Mouse (Mus musculus) neural tube, embryonic 12.5 days (tissue): Measurements from ENCODE around the gene Celf1. TPM values are rescaled to one million over a fixed set of nuclear protein-coding genes. Genes with fewer than 3 reads are reported as not detected.
A peak's percentile ranks its signal among the peaks of the same experiment; 100 is the strongest.
"Not testable (repeated sequence)": the region's sequence is repeated elsewhere in the genome, so short reads cannot be mapped to it uniquely, and the experiment has no call there.

ENCODE experiments used
- ATAC-seq: fragments of 200-750 bp; cut with Nextera tagmentation; 2 replicates; pipeline ENCODE4 v1.8.0; 2017; ENCODE audit warnings: low read depth, mild to moderate bottlenecking, moderate TSS enrichment, moderate library complexity; ENCODE audit not compliant: low FRiP score
- H3K27ac ChIP-seq: fragments of 300-500 bp; sonication (generic); 2 replicates; pipeline ENCODE4 v1.5.1; 2016
- H3K27me3 ChIP-seq: fragments of 300-500 bp; sonication (generic); replicated peaks from 2 replicates; pipeline ENCODE4 v1.6.1; 2016; ENCODE audit warnings: mild to moderate bottlenecking
- H3K36me3 ChIP-seq: fragments of 300-500 bp; sonication (generic); 2 replicates; pipeline ENCODE4 v1.6.1; 2016; ENCODE audit warnings: mild to moderate bottlenecking
- H3K4me1 ChIP-seq: fragments of 300-500 bp; sonication (generic); 2 replicates; pipeline ENCODE4 v1.6.1; 2016
- H3K4me2 ChIP-seq: fragments of 300-500 bp; sonication (generic); replicated peaks from 2 replicates; pipeline ENCODE4 v1.6.1; 2016; ENCODE audit warnings: mild to moderate bottlenecking
- H3K4me3 ChIP-seq: fragments of 300-500 bp; sonication (generic); 2 replicates; pipeline ENCODE4 v1.5.1; 2016
- H3K9ac ChIP-seq: fragments of 300-500 bp; sonication (generic); 2 replicates; pipeline ENCODE4 v1.6.1; 2016; ENCODE audit warnings: mild to moderate bottlenecking
- H3K9me3 ChIP-seq: fragments of 300-500 bp; sonication (generic); 2 replicates; pipeline ENCODE4 v1.6.1; 2016; ENCODE audit warnings: mild to moderate bottlenecking
- WGBS: fragments of 180-500 bp; shearing (Covaris S2); methylation state at CpG from one replicate; pipeline ENCODE4 v1.1.7; 2016; 5-methylcytosine and 5-hydroxymethylcytosine counted together
- polyA plus RNA-seq: library from polyadenylated mRNA; unstranded; fragments of >200 nt; fragmentation: Nextera tagmentation; extraction: Ambion mirVana; gene quantifications from 2 replicates; pipeline ENCODE4 v1.2.1, GENCODE M21; 2016

The Celf1 gene
- 143 and 146 TPM in 2 replicates for polyA plus RNA-seq

- no peaks in the 10 kb centered on the region for H3K9me3 ChIP-seq
- H3K4me2 ChIP-seq: peak within 1 kb of the TSS; percentile 84
- H3K36me3 ChIP-seq: no peaks in the 10 kb centered on the region
- peak within 1 kb of the TSS; percentile 98 for H3K9ac ChIP-seq
- peak within 1 kb of the TSS; percentile 91 for H3K27ac ChIP-seq
- under 1% methylated on average over 107 of the region's 113 CpGs for WGBS
- H3K4me3 ChIP-seq: peak within 1 kb of the TSS; percentile 98
- peaks cover 25% of the 10 kb centered on the region for H3K4me1 ChIP-seq
- no peaks in the 10 kb centered on the region for H3K27me3 ChIP-seq
- peak; percentile 93 for ATAC-seq
Observed at GRCm38 (mm10) chr2:90940233-90941229, at the start of gene Celf1. Celf1 (plus strand) TSS chr2:90940382.

- no peak overlapping the region for H3K27ac ChIP-seq
- no peak overlapping the region for H3K9ac ChIP-seq
- H3K4me3 ChIP-seq: no peak overlapping the region
- no peak for ATAC-seq
- H3K4me2 ChIP-seq: no peak overlapping the region
- H3K36me3 ChIP-seq: peaks cover 56% of the 10 kb centered on the region
- peaks cover 18% of the 10 kb centered on the region for H3K27me3 ChIP-seq
- peaks cover 20% of the 10 kb centered on the region for H3K4me1 ChIP-seq
- WGBS: 88% methylated on average over 6 of the region's 6 CpGs
- no peaks in the 10 kb centered on the region for H3K9me3 ChIP-seq
Observed at GRCm38 (mm10) chr2:90893673-90894298, 46.4 kb upstream of the Celf1 start.

- Histone ChIP-seq H3K36me3 (peaks cover 60% of the 10 kb centered on the region), H3K4me1 (peaks cover 16% of the 10 kb centered on the region), H3K27me3 (peaks cover 13% of the 10 kb centered on the region)
- not testable (repeated sequence) for H3K9me3 ChIP-seq, H3K9ac ChIP-seq, H3K4me2 ChIP-seq, H3K27ac ChIP-seq, H3K4me3 ChIP-seq, ATAC-seq
- WGBS: 87% methylated on average over 3 of the region's 3 CpGs
Observed at GRCm38 (mm10) chr2:90894299-90894677, 45.9 kb upstream of the Celf1 start.

- no peak for ATAC-seq
- 91% methylated on average over 2 of the region's 2 CpGs for WGBS
- peaks cover 42% of the 10 kb centered on the region for H3K36me3 ChIP-seq
Observed at GRCm38 (mm10) chr2:90903398-90903797, 36.8 kb upstream of the Celf1 start.

GRCm38 (mm10) chr2:90904076-90904855 lies 35.9 kb upstream of the Celf1 start, which contains the start of the genes Kbtbd4 and Ndufs3:
Kbtbd4 (plus strand) TSS chr2:90904740.
Ndufs3 (minus strand) TSS chr2:90904827.
- Histone ChIP-seq H3K9ac (peak within 1 kb of the TSS; percentile 77), H3K4me3 (peak within 1 kb of the TSS; percentile 74), H3K27me3 (no peaks in the 10 kb centered on the region), H3K4me1 (peaks cover 20% of the 10 kb centered on the region), H3K9me3 (no peaks in the 10 kb centered on the region), H3K4me2 (peak within 1 kb of the TSS; percentile 59), H3K27ac (peak within 1 kb of the TSS; percentile 54; the same call in 1 of the 2 replicates), H3K36me3 (peaks cover 43% of the 10 kb centered on the region)
- peak; percentile 93 for ATAC-seq
- WGBS: under 1% methylated on average over 43 of the region's 43 CpGs

More at GRCm38 (mm10) chr2:90903398-90903797, 36.8 kb upstream of the Celf1 start:
- Histone ChIP-seq H3K4me1 (peaks cover 20% of the 10 kb centered on the region), H3K27me3 (no peaks in the 10 kb centered on the region), H3K9ac (peak overlapping the region; percentile 77), H3K9me3 (no peaks in the 10 kb centered on the region), H3K27ac (no peak overlapping the region), H3K4me2 (peak overlapping the region; percentile 59), H3K4me3 (peak overlapping the region; percentile 74)

GRCm38 (mm10) chr2:90904856-90905224 lies 35.3 kb upstream of the Celf1 start:
- H3K27me3 ChIP-seq: no peaks in the 10 kb centered on the region
- peaks cover 20% of the 10 kb centered on the region for H3K4me1 ChIP-seq
- H3K9ac ChIP-seq: peak overlapping the region; percentile 77
- peak overlapping the region; percentile 54; the same call in 1 of the 2 replicates for H3K27ac ChIP-seq
- H3K36me3 ChIP-seq: peaks cover 48% of the 10 kb centered on the region
- peak; percentile 88 for ATAC-seq
- H3K9me3 ChIP-seq: no peaks in the 10 kb centered on the region
- peak overlapping the region; percentile 74 for H3K4me3 ChIP-seq
- H3K4me2 ChIP-seq: peak overlapping the region; percentile 59
- WGBS: under 1% methylated on average over 21 of the region's 21 CpGs

GRCm38 (mm10) chr2:90906721-90907120 lies 33.5 kb upstream of the Celf1 start:
- WGBS: 94% methylated on average over 2 of the region's 2 CpGs
- no peak overlapping the region for H3K4me2 ChIP-seq
- H3K4me3 ChIP-seq: no peak overlapping the region
- no peaks in the 10 kb centered on the region for H3K9me3 ChIP-seq
- ATAC-seq: no peak
- H3K27me3 ChIP-seq: no peaks in the 10 kb centered on the region
- H3K9ac ChIP-seq: no peak overlapping the region
- H3K27ac ChIP-seq: no peak overlapping the region
- H3K4me1 ChIP-seq: peaks cover 20% of the 10 kb centered on the region
- peaks cover 55% of the 10 kb centered on the region for H3K36me3 ChIP-seq

- WGBS: 92% methylated on average over 1 of the region's 1 CpGs
Observed at GRCm38 (mm10) chr2:90910861-90911260, 29.3 kb upstream of the Celf1 start.

GRCm38 (mm10) chr2:90911668-90912067 lies 28.5 kb upstream of the Celf1 start:
- WGBS: 85% methylated on average over 1 of the region's 1 CpGs
- Histone ChIP-seq H3K36me3 (peaks cover 64% of the 10 kb centered on the region), H3K4me2 (no peak overlapping the region), H3K9ac (no peak overlapping the region), H3K9me3 (no peaks in the 10 kb centered on the region), H3K4me3 (no peak overlapping the region), H3K4me1 (peaks cover 16% of the 10 kb centered on the region), H3K27ac (no peak overlapping the region), H3K27me3 (no peaks in the 10 kb centered on the region)
- ATAC-seq: no peak

More at GRCm38 (mm10) chr2:90910861-90911260, 29.3 kb upstream of the Celf1 start:
- no peak overlapping the region for H3K9ac ChIP-seq
- no peak overlapping the region for H3K4me3 ChIP-seq
- H3K36me3 ChIP-seq: peaks cover 70% of the 10 kb centered on the region
- H3K9me3 ChIP-seq: no peaks in the 10 kb centered on the region
- ATAC-seq: no peak
- peaks cover 13% of the 10 kb centered on the region; the same call in 1 of the 2 replicates for H3K4me1 ChIP-seq
- H3K4me2 ChIP-seq: no peak overlapping the region
- H3K27ac ChIP-seq: no peak overlapping the region
- no peaks in the 10 kb centered on the region for H3K27me3 ChIP-seq

GRCm38 (mm10) chr2:90913671-90914070 lies 26.5 kb upstream of the Celf1 start:
- Histone ChIP-seq H3K4me2 (no peak overlapping the region), H3K27ac (no peak overlapping the region), H3K36me3 (peaks cover 52% of the 10 kb centered on the region), H3K4me3 (no peak overlapping the region), H3K4me1 (peaks cover 19% of the 10 kb centered on the region), H3K9ac (no peak overlapping the region), H3K9me3 (no peaks in the 10 kb centered on the region), H3K27me3 (no peaks in the 10 kb centered on the region)
- WGBS: 89% methylated on average over 2 of the region's 2 CpGs
- ATAC-seq: no peak

GRCm38 (mm10) chr2:90915516-90915915 lies 24.7 kb upstream of the Celf1 start:
- Histone ChIP-seq H3K36me3 (peaks cover 33% of the 10 kb centered on the region), H3K9me3 (no peaks in the 10 kb centered on the region), H3K27me3 (no peaks in the 10 kb centered on the region), H3K27ac (no peak overlapping the region), H3K4me2 (peak overlapping the region; percentile 69), H3K4me3 (no peak overlapping the region), H3K4me1 (peaks cover 19% of the 10 kb centered on the region), H3K9ac (no peak overlapping the region)
- ATAC-seq: no peak
- whole genome bisulfite sequencing: 70% methylated on average over 1 of the region's 1 CpGs
